Mouse (Mus musculus): ENCODE measurements around the gene Fkbpl. TPM values are rescaled to one million over a fixed set of nuclear protein-coding genes. Genes with fewer than 3 reads are reported as not detected.

Fkbpl gene
- polyA plus RNA-seq, 1 experiment, result 2.9 TPM

DNA sequence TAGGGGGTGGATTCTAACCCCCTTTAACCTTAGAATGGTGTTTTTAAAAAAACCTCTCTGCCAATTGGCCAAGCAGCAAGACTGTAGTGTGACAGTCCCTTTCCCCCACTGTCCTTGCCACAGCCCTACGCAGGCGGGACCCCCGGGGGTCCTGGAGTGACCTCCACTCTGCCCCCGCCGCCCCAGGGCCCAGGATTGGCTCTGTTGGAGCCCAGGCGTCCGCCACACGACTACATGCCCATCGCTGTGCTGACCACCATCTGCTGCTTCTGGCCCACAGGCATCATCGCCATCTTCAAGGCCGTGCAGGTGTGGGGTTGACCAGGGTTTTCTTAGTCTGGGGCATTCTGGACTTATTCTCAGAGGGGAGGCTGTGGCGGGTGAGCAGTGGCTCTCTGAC, 12.9 kb upstream of the Fkbpl start:
- TF ChIP-seq CTCF (IDR thresholded peaks at IDR 0.05; ENCODE audit: insufficient read depth, low read length), result no peak
- no peak for TF ChIP-seq POLR2A (IDR thresholded peaks at IDR 0.05; ENCODE audit: borderline replicate concordance, extremely low read depth, low read depth, low read length)
- H3K4me3 ChIP-seq (replicated peaks; ENCODE audit: extremely low read depth, low read depth, low read length), result no peak overlapping the region
- WGBS, result 27% methylated on average over 12 of the region's 12 CpGs
- H3K4me1 ChIP-seq (ENCODE audit: control insufficient read depth, insufficient read depth, low read length), result peaks cover 9% of the 10 kb centered on the region
- no peak for DNase-seq

DNA sequence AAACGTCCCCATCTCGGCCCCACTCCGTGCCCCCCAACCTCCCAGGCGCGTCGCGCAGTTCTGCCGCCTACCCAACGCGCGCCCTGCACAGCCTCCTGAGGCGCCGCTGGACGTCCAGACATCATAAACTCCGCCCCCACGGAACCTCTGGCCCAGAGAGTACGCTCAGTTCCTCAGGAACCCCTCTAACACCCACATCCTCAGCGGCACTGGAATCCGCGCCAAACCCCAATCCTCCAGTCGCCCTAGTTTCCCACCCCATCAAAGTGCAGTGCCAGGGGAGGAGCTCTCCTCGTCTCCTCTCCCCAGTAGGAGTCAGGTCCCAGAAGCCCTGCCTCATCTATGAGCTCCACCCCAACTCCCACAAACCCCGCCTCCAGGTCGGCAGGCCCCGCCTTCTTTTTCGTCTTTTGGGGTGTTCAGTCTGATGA, 12.3 kb upstream of the Fkbpl start:
- TF ChIP-seq CTCF (IDR thresholded peaks at IDR 0.05; ENCODE audit: insufficient read depth, low read length), result no peak
- peak; percentile 29; the same call in 1 of the 2 replicates for TF ChIP-seq POLR2A (IDR thresholded peaks at IDR 0.05; ENCODE audit: borderline replicate concordance, extremely low read depth, low read depth, low read length)
- 3% methylated on average over 26 of the region's 26 CpGs for WGBS
- Histone ChIP-seq H3K4me3 (replicated peaks; ENCODE audit: extremely low read depth, low read depth, low read length) (peak overlapping the region; percentile 60), H3K4me1 (ENCODE audit: control insufficient read depth, insufficient read depth, low read length) (peaks cover 9% of the 10 kb centered on the region)
- DNase-seq, result peak; percentile 73

DNA sequence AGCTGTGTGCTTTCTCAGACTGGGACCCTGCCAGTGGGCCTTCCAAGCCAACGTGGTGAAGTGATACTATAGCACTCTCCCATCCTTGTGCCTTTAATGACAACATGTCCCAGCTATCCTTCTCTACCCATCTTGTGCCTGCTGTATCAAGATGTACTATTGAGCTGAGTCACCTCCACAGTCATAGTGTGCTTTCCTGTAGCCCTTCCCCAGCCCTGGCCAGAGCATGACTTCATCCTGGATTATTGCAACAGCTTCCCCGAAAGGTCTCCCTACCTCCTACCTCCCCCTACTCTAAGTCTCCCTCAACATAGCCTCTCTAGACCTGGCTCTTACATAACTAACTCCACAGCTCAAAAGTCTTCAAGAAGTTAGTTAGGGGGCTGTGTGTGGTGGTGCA, 8.9 kb upstream of the Fkbpl start:
- H3K4me1 ChIP-seq (ENCODE audit: control insufficient read depth, insufficient read depth, low read length), result peaks cover 9% of the 10 kb centered on the region
- no peak for DNase-seq
- 58% methylated on average over 2 of the region's 2 CpGs for WGBS
- H3K4me3 ChIP-seq (replicated peaks; ENCODE audit: extremely low read depth, low read depth, low read length), result no peak overlapping the region
- TF ChIP-seq CTCF (IDR thresholded peaks at IDR 0.05; ENCODE audit: insufficient read depth, low read length), result no peak
- no peak for TF ChIP-seq POLR2A (IDR thresholded peaks at IDR 0.05; ENCODE audit: borderline replicate concordance, extremely low read depth, low read depth, low read length)

DNA sequence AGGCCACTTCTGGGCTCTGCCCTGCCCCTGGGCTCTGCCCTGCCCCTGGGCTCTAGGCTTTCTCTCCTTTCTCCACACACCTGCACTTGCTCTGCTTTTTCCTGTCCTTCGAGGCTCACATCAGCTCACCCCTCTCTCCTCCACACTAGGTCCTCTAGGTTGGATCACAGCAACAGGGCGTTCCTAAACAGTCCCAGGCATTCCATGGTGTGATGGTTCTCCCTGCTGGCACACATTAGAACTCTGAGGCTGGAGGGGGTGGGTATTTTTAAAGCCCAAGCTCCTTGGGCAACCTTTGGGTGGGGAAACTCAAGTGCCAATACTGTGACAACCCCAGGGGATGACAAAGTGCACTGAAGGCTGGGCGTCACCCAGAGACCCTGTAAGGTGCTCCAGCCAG, 7.1 kb upstream of the Fkbpl start:
- WGBS, result 52% methylated on average over 3 of the region's 3 CpGs
- no peak for DNase-seq
- no peak overlapping the region for H3K4me3 ChIP-seq (replicated peaks; ENCODE audit: extremely low read depth, low read depth, low read length)
- H3K4me1 ChIP-seq (ENCODE audit: control insufficient read depth, insufficient read depth, low read length), result no peaks in the 10 kb centered on the region; the same call in 1 of the 2 replicates
- TF ChIP-seq POLR2A (IDR thresholded peaks at IDR 0.05; ENCODE audit: borderline replicate concordance, extremely low read depth, low read depth, low read length) (no peak), CTCF (IDR thresholded peaks at IDR 0.05; ENCODE audit: insufficient read depth, low read length) (no peak)

DNA sequence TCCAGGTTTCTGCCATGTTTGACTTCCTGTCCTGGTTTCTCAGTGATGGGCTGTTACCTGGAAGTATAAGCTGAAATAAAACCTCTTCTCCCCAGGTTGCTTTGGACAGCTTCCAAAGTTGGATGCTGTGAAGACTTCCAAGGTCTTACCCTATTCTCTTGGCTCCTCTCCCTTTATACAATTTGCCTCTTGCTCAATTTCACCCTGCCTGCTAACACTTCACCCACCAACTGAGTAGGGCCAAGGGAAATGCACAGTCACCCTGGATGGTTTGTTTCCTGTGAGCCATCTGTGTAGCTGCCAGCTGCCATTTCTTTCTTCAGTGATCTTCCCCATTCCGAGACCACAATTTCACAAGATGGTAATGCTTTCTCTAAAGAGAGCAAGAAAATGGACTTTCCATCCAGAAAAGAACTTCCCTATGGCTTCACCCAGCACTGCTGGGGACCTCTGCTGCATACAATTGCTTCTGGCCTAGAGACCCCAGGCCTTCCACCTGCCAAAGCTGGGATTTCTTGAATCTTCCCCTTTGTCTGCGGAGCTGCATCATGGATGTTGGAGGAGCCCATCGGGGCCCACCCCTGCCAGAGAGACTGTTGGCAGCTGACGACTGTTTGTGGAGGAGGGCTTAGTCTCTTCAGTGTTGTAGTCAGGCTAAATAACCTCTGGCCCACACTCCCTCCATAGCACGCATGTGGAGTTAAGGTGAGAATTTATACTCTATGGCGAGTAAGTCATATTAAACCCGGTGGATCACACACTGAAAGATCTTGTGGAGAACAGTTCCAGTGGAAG, 4.9 kb upstream of the Fkbpl start:
- no peak for DNase-seq
- WGBS, result 82% methylated on average over 7 of the region's 7 CpGs
- no peak for TF ChIP-seq CTCF (IDR thresholded peaks at IDR 0.05; ENCODE audit: insufficient read depth, low read length)
- TF ChIP-seq POLR2A (IDR thresholded peaks at IDR 0.05; ENCODE audit: borderline replicate concordance, extremely low read depth, low read depth, low read length), result no peak
- no peak overlapping the region for H3K4me3 ChIP-seq (replicated peaks; ENCODE audit: extremely low read depth, low read depth, low read length)
- no peaks in the 10 kb centered on the region; the same call in 1 of the 2 replicates for H3K4me1 ChIP-seq (ENCODE audit: control insufficient read depth, insufficient read depth, low read length)

DNA sequence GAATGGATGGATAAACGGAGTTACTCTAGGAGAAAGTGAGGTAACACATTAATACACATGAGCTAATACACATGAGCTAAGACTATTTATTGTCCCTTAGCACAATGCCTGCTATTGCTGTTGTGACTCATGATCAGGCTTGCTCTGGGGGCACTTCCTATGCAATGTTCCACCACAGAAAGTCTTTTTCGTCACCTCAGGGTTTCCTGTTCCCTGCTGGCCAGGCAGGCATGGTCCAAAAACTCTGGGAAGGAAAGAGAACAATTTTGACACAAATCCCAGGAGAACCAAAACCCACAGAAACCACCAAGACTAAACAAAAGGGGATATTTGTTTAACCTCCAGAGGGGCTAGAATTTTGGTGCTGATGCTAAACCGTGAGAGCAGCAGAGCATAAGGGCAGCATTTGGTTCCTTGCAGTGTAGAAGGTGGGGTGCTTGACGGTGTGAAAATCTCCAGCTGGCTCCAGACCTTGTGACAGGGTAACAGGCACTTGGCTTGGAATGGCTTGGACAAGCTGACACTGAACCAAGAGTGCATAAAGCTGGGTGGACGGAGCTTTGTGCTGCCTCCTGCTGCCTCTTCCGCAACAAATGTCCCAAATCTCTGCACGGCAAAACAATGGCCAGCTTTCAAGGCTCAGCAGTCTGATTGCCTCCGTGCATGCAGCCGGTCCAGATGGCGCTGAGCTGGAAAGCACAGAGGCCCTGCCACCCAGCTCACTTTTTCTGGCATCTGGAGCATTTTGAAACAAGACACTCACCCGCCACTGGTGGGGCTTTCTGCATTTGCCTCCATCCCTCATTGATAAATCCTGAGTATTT, 3.6 kb upstream of the Fkbpl start:
- DNase-seq, result no peak
- 24% methylated on average over 11 of the region's 11 CpGs for WGBS
- Histone ChIP-seq H3K4me3 (replicated peaks; ENCODE audit: extremely low read depth, low read depth, low read length) (no peak overlapping the region), H3K4me1 (ENCODE audit: control insufficient read depth, insufficient read depth, low read length) (peaks cover 5% of the 10 kb centered on the region)
- no peak for TF ChIP-seq POLR2A (IDR thresholded peaks at IDR 0.05; ENCODE audit: borderline replicate concordance, extremely low read depth, low read depth, low read length)
- TF ChIP-seq CTCF (IDR thresholded peaks at IDR 0.05; ENCODE audit: insufficient read depth, low read length), result peak; percentile 10; the same call in 1 of the 2 replicates

DNA sequence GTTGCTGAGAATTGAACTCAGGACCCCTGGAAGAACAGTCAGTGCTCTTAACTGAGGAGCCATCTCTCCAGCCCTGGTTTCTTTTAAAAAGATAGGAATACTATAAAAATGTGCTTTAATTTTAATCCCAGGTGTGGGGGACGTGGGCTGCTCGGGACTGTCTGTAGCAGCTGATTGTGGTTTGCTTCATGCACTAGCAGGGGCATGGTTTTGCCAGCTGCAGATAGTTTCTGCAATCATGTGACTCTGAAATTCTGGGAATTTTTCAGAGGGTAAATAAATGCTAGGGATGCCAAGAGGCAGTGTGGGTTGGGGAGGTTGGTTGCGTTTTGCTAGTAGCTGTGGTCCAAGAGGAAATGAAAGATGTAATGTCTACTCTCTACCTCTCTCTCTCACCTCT, 2.6 kb upstream of the Fkbpl start:
- Histone ChIP-seq H3K4me3 (replicated peaks; ENCODE audit: extremely low read depth, low read depth, low read length) (no peak overlapping the region), H3K4me1 (ENCODE audit: control insufficient read depth, insufficient read depth, low read length) (peaks cover 5% of the 10 kb centered on the region)
- TF ChIP-seq CTCF (IDR thresholded peaks at IDR 0.05; ENCODE audit: insufficient read depth, low read length) (no peak), POLR2A (IDR thresholded peaks at IDR 0.05; ENCODE audit: borderline replicate concordance, extremely low read depth, low read depth, low read length) (no peak)
- DNase-seq, result no peak
- 67% methylated on average over 3 of the region's 3 CpGs for WGBS

DNA sequence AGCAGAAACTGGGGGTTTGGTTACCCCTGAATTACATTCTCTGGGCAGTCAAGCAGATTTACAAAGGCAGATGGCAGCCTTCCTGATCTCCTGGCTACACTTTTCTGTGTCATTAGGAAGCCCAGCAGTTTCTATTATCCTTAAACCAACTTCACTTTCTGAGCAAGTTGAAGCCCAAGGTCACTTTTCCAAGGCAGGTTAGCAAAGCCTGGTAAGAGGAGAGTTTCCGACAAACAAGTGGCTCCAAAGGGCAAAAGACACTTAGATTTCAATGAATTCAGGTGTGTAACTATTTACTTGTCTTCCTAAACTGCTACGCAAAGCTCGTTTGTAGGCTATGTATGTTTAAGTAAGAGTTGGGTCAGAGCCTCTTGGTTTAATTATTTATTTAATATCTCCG, 1.2 kb upstream of the Fkbpl start:
- peaks cover 5% of the 10 kb centered on the region for H3K4me1 ChIP-seq (ENCODE audit: control insufficient read depth, insufficient read depth, low read length)
- 84% methylated on average over 4 of the region's 4 CpGs for WGBS
- DNase-seq, result no peak
- no peak overlapping the region for H3K4me3 ChIP-seq (replicated peaks; ENCODE audit: extremely low read depth, low read depth, low read length)
- TF ChIP-seq CTCF (IDR thresholded peaks at IDR 0.05; ENCODE audit: insufficient read depth, low read length) (no peak), POLR2A (IDR thresholded peaks at IDR 0.05; ENCODE audit: borderline replicate concordance, extremely low read depth, low read depth, low read length) (no peak)

DNA sequence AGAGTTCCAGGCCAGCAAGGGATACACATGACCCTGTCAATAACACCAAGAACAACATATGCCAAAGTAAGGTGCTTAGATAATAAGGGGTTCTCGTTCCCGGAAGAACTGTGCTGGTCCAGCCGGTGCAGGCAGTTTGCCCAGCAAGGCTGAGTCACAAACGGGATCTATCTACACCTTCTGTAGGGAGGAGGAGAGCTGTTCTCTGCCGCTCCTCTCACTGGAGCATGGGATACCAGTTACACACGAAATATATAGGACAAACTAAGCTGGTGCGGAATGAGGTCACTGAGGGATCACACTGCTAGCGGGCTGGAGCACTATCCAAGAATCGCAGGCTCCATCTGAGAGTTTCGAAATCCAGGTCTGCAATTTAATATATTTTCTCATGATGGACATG, 620 bp upstream of the Fkbpl start:
- Histone ChIP-seq H3K4me3 (replicated peaks; ENCODE audit: extremely low read depth, low read depth, low read length) (no peak overlapping the region), H3K4me1 (ENCODE audit: control insufficient read depth, insufficient read depth, low read length) (peaks cover 5% of the 10 kb centered on the region)
- DNase-seq, result no peak
- TF ChIP-seq POLR2A (IDR thresholded peaks at IDR 0.05; ENCODE audit: borderline replicate concordance, extremely low read depth, low read depth, low read length), result no peak
- no peak for TF ChIP-seq CTCF (IDR thresholded peaks at IDR 0.05; ENCODE audit: insufficient read depth, low read length)
- 71% methylated on average over 10 of the region's 10 CpGs for WGBS
